Mouse (Mus musculus): ENCODE measurements around the gene Bhmt. TPM values are rescaled to one million over a fixed set of nuclear protein-coding genes. Genes with fewer than 3 reads are reported as not detected.

Bhmt gene
- total and polyA plus RNA-seq, 3 experiments: not detected

- H3K9ac ChIP-seq (ENCODE audit: control insufficient read depth, low read depth, low read length, poor library complexity, severe bottlenecking): no peak overlapping the region
- H3K4me3 ChIP-seq (ENCODE audit: control insufficient read depth in 1 of 2, insufficient read depth in 1 of 2, low read depth in 2 of 2, low read length in 2 of 2): no peak overlapping the region
- no peak for DNase-seq (ENCODE audit: low read depth, low spot score)
- H3K9me3 ChIP-seq (replicated peaks; ENCODE audit: insufficient read depth, low read length): no peaks in the 10 kb centered on the region
- no peak overlapping the region for H3K27ac ChIP-seq (ENCODE audit: control insufficient read depth, low read depth, low read length)
- H3K27me3 ChIP-seq (ENCODE audit: control insufficient read depth in 1 of 2, insufficient read depth in 2 of 2, low read length in 2 of 2): no peaks in the 10 kb centered on the region
- TF ChIP-seq POLR2AphosphoS2 (IDR thresholded peaks at IDR 0.05; ENCODE audit: low read length): no peak
- no peak for TF ChIP-seq MAX (IDR thresholded peaks at IDR 0.05; ENCODE audit: low read length)
- TF ChIP-seq POLR2AphosphoS5 (IDR thresholded peaks at IDR 0.05; ENCODE audit: borderline replicate concordance, low read depth, low read length): no peak
- no peak for TF ChIP-seq POLR2A (IDR thresholded peaks at IDR 0.05; ENCODE audit: control insufficient read depth in 1 of 2, insufficient read depth in 1 of 2, low read depth in 1 of 2, low read length in 2 of 2, poor library complexity in 1 of 2)
- no peak for TF ChIP-seq NELFE (IDR thresholded peaks at IDR 0.05; ENCODE audit: low read depth, low read length)
- TF ChIP-seq JUND (IDR thresholded peaks at IDR 0.05; ENCODE audit: low read depth, low read length): no peak
- TF ChIP-seq CHD2 (IDR thresholded peaks at IDR 0.05; ENCODE audit: low read length): no peak
- no peak for TF ChIP-seq TAL1 (IDR thresholded peaks at IDR 0.05; ENCODE audit: low read length)
- no peak for TF ChIP-seq ZMIZ1 (IDR thresholded peaks at IDR 0.05; ENCODE audit: low read depth, low read length)
- TF ChIP-seq EP300 (IDR thresholded peaks at IDR 0.05; ENCODE audit: low read depth in 1 of 2, low read length in 2 of 2): no peak
- no peak for TF ChIP-seq ZKSCAN1 (IDR thresholded peaks at IDR 0.05; ENCODE audit: low read depth, low read length)
- TF ChIP-seq ZNF384 (IDR thresholded peaks at IDR 0.05; ENCODE audit: low read depth, low read length): no peak
- TF ChIP-seq E2F4 (IDR thresholded peaks at IDR 0.05; ENCODE audit: borderline replicate concordance, low read depth, low read length): no peak
- no peak for TF ChIP-seq SIN3A (IDR thresholded peaks at IDR 0.05; ENCODE audit: low read length)
- TF ChIP-seq RCOR1 (IDR thresholded peaks at IDR 0.05; ENCODE audit: low read depth, low read length): no peak
- no peak for TF ChIP-seq MAZ (IDR thresholded peaks at IDR 0.05; ENCODE audit: low read depth, low read length)
- TF ChIP-seq ELF1 (IDR thresholded peaks at IDR 0.05; ENCODE audit: low read depth, low read length): no peak
- no peak for TF ChIP-seq MXI1 (IDR thresholded peaks at IDR 0.05; ENCODE audit: low read depth, low read length)
- no peaks in the 10 kb centered on the region for H3K79me2 ChIP-seq (ENCODE audit: control insufficient read depth, insufficient read depth, low read length, poor library complexity)
- no peaks in the 10 kb centered on the region for H3K36me3 ChIP-seq (ENCODE audit: control insufficient read depth in 1 of 2, insufficient read depth in 2 of 2, low read length in 2 of 2)
- no peaks in the 10 kb centered on the region for H3K4me1 ChIP-seq (ENCODE audit: control insufficient read depth in 1 of 2, insufficient read depth in 2 of 2, low read length in 2 of 2)
These were observed 15.6 kb upstream of the Bhmt start for GRCm38 (mm10) chr13:93653382-93653781.

- Histone ChIP-seq H3K9me3 (replicated peaks; ENCODE audit: insufficient read depth, low read length) (no peaks in the 10 kb centered on the region), H3K27ac (ENCODE audit: control insufficient read depth, low read depth, low read length) (no peak overlapping the region), H3K36me3 (ENCODE audit: control insufficient read depth in 1 of 2, insufficient read depth in 2 of 2, low read length in 2 of 2) (no peaks in the 10 kb centered on the region), H3K4me3 (ENCODE audit: control insufficient read depth in 1 of 2, insufficient read depth in 1 of 2, low read depth in 2 of 2, low read length in 2 of 2) (no peak overlapping the region), H3K79me2 (ENCODE audit: control insufficient read depth, insufficient read depth, low read length, poor library complexity) (no peaks in the 10 kb centered on the region), H3K4me1 (ENCODE audit: control insufficient read depth in 1 of 2, insufficient read depth in 2 of 2, low read length in 2 of 2) (no peaks in the 10 kb centered on the region), H3K27me3 (ENCODE audit: control insufficient read depth in 1 of 2, insufficient read depth in 2 of 2, low read length in 2 of 2) (no peaks in the 10 kb centered on the region), H3K9ac (ENCODE audit: control insufficient read depth, low read depth, low read length, poor library complexity, severe bottlenecking) (no peak overlapping the region)
- no peak for TF ChIP-seq POLR2A (IDR thresholded peaks at IDR 0.05; ENCODE audit: control insufficient read depth in 1 of 2, insufficient read depth in 1 of 2, low read depth in 1 of 2, low read length in 2 of 2, poor library complexity in 1 of 2)
- no peak for TF ChIP-seq MXI1 (IDR thresholded peaks at IDR 0.05; ENCODE audit: low read depth, low read length)
- TF ChIP-seq MEF2A (IDR thresholded peaks at IDR 0.05; ENCODE audit: extremely low read depth, insufficient replicate concordance, low read depth, low read length, poor library complexity, severe bottlenecking): no peak
- no peak for TF ChIP-seq ETS1 (IDR thresholded peaks at IDR 0.05; ENCODE audit: low read depth, low read length)
- no peak for DNase-seq (ENCODE audit: low read depth, low spot score)
These were observed 10.8 kb upstream of the Bhmt start for GRCm38 (mm10) chr13:93648387-93649130.

Measured in MEL (cell line).